Mouse (Mus musculus) lung, embryonic 16.5 days (tissue): ENCODE results near the gene Cobl. TPM values are rescaled to one million over a fixed set of nuclear protein-coding genes. Genes with fewer than 3 reads are reported as not detected.

ENCODE experiments used
- ATAC-seq: fragments of 200-750 bp; cut with Nextera tagmentation; 2 replicates; pipeline ENCODE4 v1.8.0; 2017; ENCODE audit warnings: low read depth, mild to moderate bottlenecking, moderate library complexity
- H3K27ac ChIP-seq: fragments of 300-500 bp; sonication (generic); 2 replicates; pipeline ENCODE4 v1.5.1; 2014; ENCODE audit warnings: mild to moderate bottlenecking, control low read depth, low read length
- H3K27me3 ChIP-seq: fragments of 300-500 bp; sonication (generic); 2 replicates; pipeline ENCODE4 v1.6.1; 2014; ENCODE audit warnings: low read depth, low read length, mixed read lengths; ENCODE audit not compliant: control insufficient read depth, insufficient read depth
- H3K36me3 ChIP-seq: fragments of 300-500 bp; sonication (generic); 2 replicates; pipeline ENCODE4 v1.6.1; 2014; ENCODE audit warnings: low read length; ENCODE audit not compliant: control insufficient read depth, insufficient read depth
- H3K4me1 ChIP-seq: fragments of 300-500 bp; sonication (generic); replicated peaks from 2 replicates; pipeline ENCODE4 v1.6.1; 2014; ENCODE audit warnings: low read length, mixed read lengths; ENCODE audit not compliant: control insufficient read depth, insufficient read depth
- H3K4me2 ChIP-seq: fragments of 300-500 bp; sonication (generic); 2 replicates; pipeline ENCODE4 v1.6.1; 2014; ENCODE audit warnings: low read depth, low read length, control low read depth
- H3K4me3 ChIP-seq: fragments of 300-500 bp; sonication (generic); 2 replicates; pipeline ENCODE4 v1.5.1; 2014; ENCODE audit warnings: mild to moderate bottlenecking, low read length, control low read depth
- H3K9ac ChIP-seq: fragments of 300-500 bp; sonication (generic); 2 replicates; pipeline ENCODE4 v1.6.1; 2014; ENCODE audit warnings: low read length, control low read depth
- H3K9me3 ChIP-seq: fragments of 300-500 bp; sonication (generic); 2 replicates; pipeline ENCODE4 v1.6.1; 2016; ENCODE audit warnings: low read length; ENCODE audit not compliant: control insufficient read depth
- WGBS: fragments of 180-500 bp; shearing (Covaris S2); extraction: QIAGEN DNeasy Blood & Tissue Kit; methylation state at CpG from one replicate; pipeline ENCODE4 v1.1.7; 2014; 5-methylcytosine and 5-hydroxymethylcytosine counted together
- polyA plus RNA-seq: library from polyadenylated mRNA; unstranded; fragments of >200 nt; fragmentation: Nextera tagmentation; extraction: Ambion mirVana; gene quantifications from 2 replicates; pipeline ENCODE4 v1.2.1, GENCODE M21; 2015

Gene Cobl
- polyA plus RNA-seq, 1 experiment from 2014 or later: 12.4 TPM

- H3K4me1 ChIP-seq: peaks cover 16% of the 10 kb centered on the region
- H3K4me2 ChIP-seq: no peak overlapping the region
- H3K4me3 ChIP-seq: no peak overlapping the region
- no peaks in the 10 kb centered on the region for H3K9me3 ChIP-seq
- H3K9ac ChIP-seq: no peak overlapping the region
- no peaks in the 10 kb centered on the region for H3K27me3 ChIP-seq
- no peaks in the 10 kb centered on the region for H3K36me3 ChIP-seq
- no peak for ATAC-seq
- WGBS: 70% methylated on average over 1 of the region's 1 CpGs
- H3K27ac ChIP-seq: no peak overlapping the region
Observed at GRCm38 (mm10) chr11:12234126-12234525, 230.6 kb downstream of the Cobl start.

GRCm38 (mm10) chr11:12232743-12233125, 232.0 kb downstream of the Cobl start:
- H3K9me3 ChIP-seq: no peaks in the 10 kb centered on the region
- H3K4me3 ChIP-seq: no peak overlapping the region
- 0 out of 2 replicates have a peak overlapping the region, but pooled peaks have one; percentile 25 for H3K4me2 ChIP-seq
- WGBS: 33% methylated on average over 3 of the region's 3 CpGs
- H3K9ac ChIP-seq: no peak overlapping the region
- H3K4me1 ChIP-seq: peaks cover 16% of the 10 kb centered on the region
- no peaks in the 10 kb centered on the region for H3K36me3 ChIP-seq
- H3K27me3 ChIP-seq: no peaks in the 10 kb centered on the region
- peak overlapping the region; percentile 77 for H3K27ac ChIP-seq
- no peak for ATAC-seq

- H3K4me2 ChIP-seq: peak overlapping the region; percentile 28
- 51% methylated on average over 10 of the region's 10 CpGs for WGBS
- ATAC-seq: peak; percentile 78
Observed at GRCm38 (mm10) chr11:12232041-12232742, 232.6 kb downstream of the Cobl start.

GRCm38 (mm10) chr11:12231481-12232035, 233.2 kb downstream of the Cobl start:
- WGBS: 33% methylated on average over 6 of the region's 6 CpGs
- H3K9ac ChIP-seq: no peak overlapping the region
- peak; percentile 90 for ATAC-seq
- no peaks in the 10 kb centered on the region for H3K27me3 ChIP-seq
- H3K27ac ChIP-seq: peak overlapping the region; percentile 93
- H3K9me3 ChIP-seq: no peaks in the 10 kb centered on the region
- H3K4me1 ChIP-seq: peaks cover 16% of the 10 kb centered on the region
- H3K4me2 ChIP-seq: no peak overlapping the region
- H3K4me3 ChIP-seq: no peak overlapping the region
- H3K36me3 ChIP-seq: no peaks in the 10 kb centered on the region

More at GRCm38 (mm10) chr11:12232041-12232742, 232.6 kb downstream of the Cobl start:
- no peak overlapping the region for H3K9ac ChIP-seq
- H3K4me1 ChIP-seq: peaks cover 16% of the 10 kb centered on the region
- H3K36me3 ChIP-seq: no peaks in the 10 kb centered on the region
- no peaks in the 10 kb centered on the region for H3K9me3 ChIP-seq
- peak overlapping the region; percentile 93 for H3K27ac ChIP-seq
- no peaks in the 10 kb centered on the region for H3K27me3 ChIP-seq
- H3K4me3 ChIP-seq: no peak overlapping the region

- Histone ChIP-seq H3K9ac (no peak overlapping the region), H3K9me3 (no peaks in the 10 kb centered on the region), H3K27ac (no peak overlapping the region), H3K4me1 (peaks cover 12% of the 10 kb centered on the region; the same call in 1 of the 2 replicates), H3K4me2 (no peak overlapping the region), H3K36me3 (no peaks in the 10 kb centered on the region), H3K4me3 (no peak overlapping the region), H3K27me3 (no peaks in the 10 kb centered on the region)
- 49% methylated on average over 7 of the region's 7 CpGs for WGBS
- ATAC-seq: no peak
Observed at GRCm38 (mm10) chr11:12229411-12229810, 235.3 kb downstream of the Cobl start.

- H3K9me3 ChIP-seq: no peaks in the 10 kb centered on the region
- peaks cover 4% of the 10 kb centered on the region; the same call in 1 of the 2 replicates for H3K4me1 ChIP-seq
- no peaks in the 10 kb centered on the region for H3K36me3 ChIP-seq
- ATAC-seq: no peak
- H3K4me3 ChIP-seq: no peak overlapping the region
- no peak overlapping the region for H3K27ac ChIP-seq
- no peaks in the 10 kb centered on the region for H3K27me3 ChIP-seq
- H3K4me2 ChIP-seq: no peak overlapping the region
- WGBS: 80% methylated on average over 3 of the region's 3 CpGs
- H3K9ac ChIP-seq: no peak overlapping the region
Observed at GRCm38 (mm10) chr11:12227343-12227742, 237.4 kb downstream of the Cobl start.

GRCm38 (mm10) chr11:12219594-12220530, 244.9 kb downstream of the Cobl start:
- no peak overlapping the region for H3K4me3 ChIP-seq

GRCm38 (mm10) chr11:12216897-12217296, 247.9 kb downstream of the Cobl start:
- Histone ChIP-seq H3K9me3 (no peaks in the 10 kb centered on the region), H3K9ac (no peak overlapping the region), H3K27me3 (no peaks in the 10 kb centered on the region), H3K4me3 (no peak overlapping the region), H3K4me1 (no peaks in the 10 kb centered on the region), H3K27ac (no peak overlapping the region), H3K36me3 (no peaks in the 10 kb centered on the region), H3K4me2 (no peak overlapping the region)
- 76% methylated on average over 1 of the region's 1 CpGs for WGBS
- no peak for ATAC-seq

More at GRCm38 (mm10) chr11:12219594-12220530, 244.9 kb downstream of the Cobl start:
- Histone ChIP-seq H3K9ac (no peak overlapping the region), H3K9me3 (no peaks in the 10 kb centered on the region), H3K4me1 (no peaks in the 10 kb centered on the region), H3K4me2 (no peak overlapping the region), H3K27me3 (no peaks in the 10 kb centered on the region), H3K27ac (no peak overlapping the region), H3K36me3 (no peaks in the 10 kb centered on the region)
- 60% methylated on average over 4 of the region's 4 CpGs for WGBS
- no peak for ATAC-seq

- Histone ChIP-seq H3K4me3 (no peak overlapping the region), H3K9me3 (no peaks in the 10 kb centered on the region), H3K4me2 (no peak overlapping the region), H3K27me3 (no peaks in the 10 kb centered on the region), H3K9ac (no peak overlapping the region), H3K4me1 (no peaks in the 10 kb centered on the region), H3K27ac (no peak overlapping the region), H3K36me3 (no peaks in the 10 kb centered on the region)
- ATAC-seq: no peak
- WGBS: 31% methylated on average over 1 of the region's 1 CpGs
Observed at GRCm38 (mm10) chr11:12215582-12215981, 249.2 kb downstream of the Cobl start.
